Mouse (Mus musculus) brown adipose tissue, adult 24 weeks (tissue): ENCODE measurements around the gene Slc10a7. TPM values are rescaled to one million over a fixed set of nuclear protein-coding genes. Genes with fewer than 3 reads are reported as not detected.
A peak's percentile ranks its signal among the peaks of the same experiment; 100 is the strongest.
"Not testable (repeated sequence)": the region's sequence is repeated elsewhere in the genome, so short reads cannot be mapped to it uniquely, and the experiment has no call there.

Experiments
- H3K27ac ChIP-seq: fragments of 200-500 bp; replicated peaks from 2 replicates; pipeline ENCODE4 v1.5.1; 2012; ENCODE audit warnings: low read depth, mild to moderate bottlenecking, low read length
- H3K4me1 ChIP-seq: fragments of 200-500 bp; 2 replicates; pipeline ENCODE4 v1.6.1; 2012; ENCODE audit warnings: low read length, mixed read lengths; ENCODE audit not compliant: control insufficient read depth, insufficient read depth, insufficient read length
- H3K4me3 ChIP-seq: fragments of 200-500 bp; 2 replicates; pipeline ENCODE4 v1.5.1; 2012; ENCODE audit warnings: low read depth, mild to moderate bottlenecking, low read length, moderate library complexity; ENCODE audit not compliant: insufficient read depth
- polyA plus RNA-seq: library from polyadenylated mRNA; stranded (reverse); fragments of >200 nt; gene quantifications from 2 replicates; pipeline ENCODE4 v1.2.4, GENCODE M21; 2012; ENCODE audit not compliant: missing spikeins, insufficient read depth, insufficient read length

The Slc10a7 gene
- polyA plus RNA-seq, 1 experiment: 5.3 TPM

DNA sequence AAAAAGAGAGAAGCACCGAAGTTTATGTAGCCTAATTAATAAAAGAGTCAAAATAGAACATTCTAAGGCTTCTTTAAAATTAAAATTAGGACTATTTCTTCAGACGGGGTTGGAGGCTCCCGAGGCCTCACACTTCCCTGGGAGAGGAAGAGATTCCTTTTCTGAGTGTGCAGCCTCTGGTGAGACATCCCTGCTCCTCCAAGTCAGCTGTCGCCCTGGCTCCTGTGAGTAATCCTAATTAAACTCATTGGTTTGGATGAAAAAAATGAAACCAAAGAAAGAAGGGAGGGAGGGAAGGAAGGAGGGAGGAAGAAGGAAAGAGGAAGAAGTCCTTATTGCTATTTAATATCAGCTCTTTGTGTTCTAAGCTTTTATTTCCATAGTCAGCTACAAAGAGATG, 205.7 kb downstream of the Slc10a7 start:
- peaks cover 2% of the 10 kb centered on the region; the same call in 1 of the 2 replicates for H3K4me1 ChIP-seq
- no peak overlapping the region for H3K27ac ChIP-seq
- H3K4me3 ChIP-seq: no peak overlapping the region

DNA sequence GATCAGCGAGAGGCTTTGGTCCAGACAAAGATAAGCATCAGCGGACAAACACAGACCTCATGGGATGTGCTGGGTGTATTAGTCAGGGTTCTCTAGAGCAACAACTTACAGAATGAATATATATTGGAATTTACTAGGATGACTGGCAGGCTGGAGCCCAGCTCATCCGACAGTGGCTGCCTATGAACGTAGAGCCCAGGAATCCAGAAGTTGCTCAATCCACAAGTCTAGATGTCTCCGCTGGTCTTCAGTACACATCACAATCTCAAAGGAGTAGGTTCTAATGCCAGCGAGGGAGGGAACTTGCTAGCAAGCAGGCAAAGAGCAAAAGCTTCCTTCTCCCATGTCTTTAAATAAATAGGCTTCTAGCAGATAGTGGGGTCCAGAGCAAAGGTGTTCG, 207.4 kb downstream of the Slc10a7 start:
- Histone ChIP-seq H3K4me1 (peaks cover 9% of the 10 kb centered on the region; the same call in 1 of the 2 replicates), H3K4me3 (no peak overlapping the region), H3K27ac (no peak overlapping the region)

GRCm38 (mm10) chr8:78717191-78717590, 208.0 kb downstream of the Slc10a7 start:
- H3K4me3 ChIP-seq, H3K27ac ChIP-seq: not testable (repeated sequence)
- peaks cover 14% of the 10 kb centered on the region; the same call in 1 of the 2 replicates for H3K4me1 ChIP-seq

DNA sequence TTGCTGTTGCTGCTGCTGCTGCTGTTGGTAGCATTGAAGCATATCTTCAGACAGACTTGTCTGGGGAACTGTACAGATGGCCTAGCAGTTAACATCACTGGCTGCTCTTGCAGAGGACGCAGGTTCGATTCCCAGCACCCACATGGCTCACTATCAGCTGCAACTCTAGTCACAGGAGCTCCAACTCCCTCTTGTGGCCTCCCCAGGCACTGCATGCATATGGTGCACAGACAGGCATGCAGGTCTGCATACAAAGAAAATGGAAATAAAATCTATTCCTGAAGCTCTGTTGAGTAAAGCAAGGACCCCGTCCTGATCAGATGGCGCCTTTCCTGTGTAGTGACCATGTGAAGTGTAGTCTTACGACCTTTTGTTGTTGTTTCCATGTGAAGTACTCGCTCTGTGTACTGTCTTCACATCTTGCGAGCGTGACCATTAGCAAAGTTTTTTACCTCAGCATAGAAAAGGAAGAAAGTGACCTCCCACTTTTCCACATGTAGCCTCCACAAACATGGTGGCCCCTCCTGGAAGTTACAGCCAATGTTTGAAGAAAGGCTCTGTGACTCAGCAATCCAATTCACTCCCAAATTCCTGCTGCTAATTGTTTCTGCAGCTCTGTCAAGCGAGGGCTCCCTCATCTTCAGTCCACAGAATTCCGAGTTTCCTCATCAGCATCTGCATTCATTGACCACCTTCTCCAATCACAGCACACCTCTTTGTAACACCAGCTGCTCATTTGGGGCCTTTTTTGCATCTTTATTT, 210.3 kb downstream of the Slc10a7 start:
- Histone ChIP-seq H3K4me1 (peaks cover 14% of the 10 kb centered on the region; the same call in 1 of the 2 replicates), H3K27ac (0 out of 2 replicates have a peak overlapping the region, but pooled peaks have one; percentile 30), H3K4me3 (no peak overlapping the region)

DNA sequence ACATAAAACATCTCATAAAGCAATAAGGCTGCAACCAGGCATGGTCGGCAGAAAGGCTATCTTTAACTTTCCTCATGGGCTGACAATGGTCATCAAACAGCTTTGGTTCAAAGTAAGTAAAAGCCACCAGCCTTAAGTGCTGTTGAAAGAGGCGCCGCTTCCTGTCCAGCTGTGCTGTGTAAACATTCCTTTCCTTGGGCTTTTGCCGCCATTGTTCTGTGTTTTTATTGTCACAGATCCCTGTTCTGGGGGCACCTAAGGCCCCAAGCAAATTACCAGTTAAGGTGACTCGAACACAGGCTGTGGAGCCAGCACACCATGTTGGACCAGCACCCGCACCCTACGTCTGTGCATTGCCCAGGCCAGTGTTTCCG, 210.9 kb downstream of the Slc10a7 start:
- Histone ChIP-seq H3K27ac (peak overlapping the region; percentile 45; the same call in 1 of the 2 replicates), H3K4me1 (peaks cover 14% of the 10 kb centered on the region; the same call in 1 of the 2 replicates)

DNA sequence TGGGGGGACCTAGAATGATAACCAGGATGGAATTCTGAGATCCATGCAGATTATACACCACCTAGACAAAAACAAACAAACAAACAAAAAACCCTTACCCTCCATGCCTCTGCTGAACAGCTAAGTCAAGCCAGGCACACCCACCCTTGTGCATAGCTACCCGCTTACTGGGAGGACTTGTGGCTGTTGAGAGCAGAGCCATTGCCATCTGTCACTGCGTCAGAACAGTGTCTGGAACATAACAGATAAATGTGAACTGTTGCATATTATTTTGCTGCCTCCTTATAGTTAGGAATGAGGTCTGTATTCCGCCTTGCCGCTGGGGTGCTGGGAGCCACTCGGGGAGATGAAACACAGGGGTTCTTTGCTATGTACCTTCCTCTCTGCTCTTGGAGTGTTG, 212.4 kb downstream of the Slc10a7 start:
- peaks cover 14% of the 10 kb centered on the region; the same call in 1 of the 2 replicates for H3K4me1 ChIP-seq
- no peak overlapping the region for H3K27ac ChIP-seq
- no peak overlapping the region for H3K4me3 ChIP-seq

More for the DNA sequence above, 210.9 kb downstream of the Slc10a7 start:
- no peak overlapping the region for H3K4me3 ChIP-seq

DNA sequence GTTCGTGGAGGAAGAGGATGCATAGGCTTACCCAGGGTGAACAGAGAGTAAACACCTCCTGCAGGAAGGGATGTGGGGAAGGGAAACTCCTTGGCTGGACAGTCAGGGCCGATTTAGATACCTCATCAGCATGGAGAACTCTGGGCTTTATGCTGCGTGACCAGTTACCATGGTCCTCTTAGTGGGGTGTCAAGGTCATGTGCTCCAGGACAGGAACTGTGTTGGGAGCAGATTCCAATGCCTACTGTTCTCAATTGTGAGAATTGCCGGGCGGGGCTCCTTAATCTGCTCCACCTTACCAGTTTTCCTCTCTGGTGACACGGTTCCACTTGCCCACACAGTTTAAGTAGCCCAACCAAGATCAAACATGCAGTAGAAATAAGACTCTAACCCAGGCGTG, 213.1 kb downstream of the Slc10a7 start:
- no peak overlapping the region for H3K4me3 ChIP-seq
- peaks cover 14% of the 10 kb centered on the region; the same call in 1 of the 2 replicates for H3K4me1 ChIP-seq
- H3K27ac ChIP-seq: no peak overlapping the region

GRCm38 (mm10) chr8:78724832-78725231, 215.7 kb downstream of the Slc10a7 start:
- Histone ChIP-seq H3K4me1 (peaks cover 12% of the 10 kb centered on the region; the same call in 1 of the 2 replicates), H3K27ac (no peak overlapping the region), H3K4me3 (no peak overlapping the region)

- Histone ChIP-seq H3K4me3 (no peak overlapping the region), H3K27ac (no peak overlapping the region), H3K4me1 (peaks cover 6% of the 10 kb centered on the region; the same call in 1 of the 2 replicates)
These were observed 219.1 kb downstream of the Slc10a7 start for GRCm38 (mm10) chr8:78728240-78728639.

GRCm38 (mm10) chr8:78732410-78732809, 223.3 kb downstream of the Slc10a7 start:
- peaks cover 6% of the 10 kb centered on the region; the same call in 1 of the 2 replicates for H3K4me1 ChIP-seq
- H3K27ac ChIP-seq: peak overlapping the region; percentile 26
- H3K4me3 ChIP-seq: no peak overlapping the region

- H3K4me1 ChIP-seq: peaks cover 6% of the 10 kb centered on the region; the same call in 1 of the 2 replicates
- H3K4me3 ChIP-seq: no peak overlapping the region
- H3K27ac ChIP-seq: peak overlapping the region; percentile 26
These were observed 223.9 kb downstream of the Slc10a7 start for GRCm38 (mm10) chr8:78732995-78733512.

DNA sequence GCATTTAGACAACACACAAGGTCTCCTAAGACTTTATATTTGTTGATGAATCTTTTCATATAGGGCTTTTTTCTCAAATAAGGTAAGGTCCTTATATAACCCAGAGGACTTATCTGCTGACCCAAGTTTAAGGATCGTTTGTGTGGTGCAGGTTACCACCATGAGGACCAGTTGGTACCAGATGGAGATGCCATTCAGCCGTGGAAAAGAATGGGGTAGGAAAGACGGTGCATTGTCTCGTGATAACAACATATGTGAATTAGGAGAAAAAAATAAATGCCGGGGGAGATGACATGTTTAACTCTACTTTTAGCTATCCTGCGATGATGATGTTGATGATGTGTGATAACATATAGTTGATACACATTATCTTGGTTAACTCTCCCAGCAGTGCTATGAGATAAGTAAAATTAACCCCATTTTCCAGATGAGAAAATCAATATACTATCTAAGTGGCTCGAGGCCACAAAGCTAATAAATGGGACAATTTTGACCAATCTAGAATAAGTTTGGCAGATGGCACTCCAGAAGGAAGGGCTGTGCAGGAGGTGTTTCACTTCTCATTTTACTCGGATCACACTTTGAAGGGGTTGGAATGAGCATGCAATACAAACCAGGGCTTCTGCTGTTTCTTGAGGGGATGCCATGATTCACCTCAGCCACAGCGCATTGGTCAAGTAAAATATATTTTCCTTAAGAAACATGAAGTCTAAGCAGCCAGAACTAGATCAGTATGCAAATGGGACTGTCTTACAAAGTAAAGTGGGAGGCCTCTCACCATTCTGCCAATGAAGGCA, 225.8 kb downstream of the Slc10a7 start:
- Histone ChIP-seq H3K4me1 (peaks cover 10% of the 10 kb centered on the region; the same call in 1 of the 2 replicates), H3K27ac (no peak overlapping the region), H3K4me3 (no peak overlapping the region)

GRCm38 (mm10) chr8:78738304-78738703, 229.2 kb downstream of the Slc10a7 start:
- no peak overlapping the region for H3K4me3 ChIP-seq
- H3K27ac ChIP-seq: no peak overlapping the region
- H3K4me1 ChIP-seq: peaks cover 19% of the 10 kb centered on the region

DNA sequence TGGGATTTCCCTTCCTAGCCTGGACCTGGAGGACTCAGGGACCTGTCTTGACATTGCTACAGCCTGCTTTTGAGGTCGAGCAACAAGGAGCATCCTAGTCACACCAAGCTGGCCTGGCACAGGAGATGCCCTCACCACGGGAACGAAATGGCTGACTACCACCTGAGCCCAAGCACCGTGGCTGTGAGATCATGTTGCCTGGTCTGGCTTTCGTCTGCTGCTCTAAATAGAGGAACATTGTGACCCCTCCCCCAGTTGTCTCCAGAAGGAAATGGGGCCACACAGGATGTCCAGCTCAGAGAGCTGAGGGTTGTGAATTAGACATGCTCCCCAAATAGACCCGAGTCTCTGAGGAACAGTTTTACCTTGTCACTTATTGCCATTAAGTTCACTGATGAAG, 231.8 kb downstream of the Slc10a7 start:
- Histone ChIP-seq H3K4me3 (no peak overlapping the region), H3K27ac (peak overlapping the region; percentile 97), H3K4me1 (peaks cover 26% of the 10 kb centered on the region)

- H3K4me3 ChIP-seq: no peak overlapping the region
These were observed 232.3 kb downstream of the Slc10a7 start for GRCm38 (mm10) chr8:78741496-78741895.

More at GRCm38 (mm10) chr8:78741496-78741895, 232.3 kb downstream of the Slc10a7 start:
- Histone ChIP-seq H3K4me1 (peaks cover 26% of the 10 kb centered on the region), H3K27ac (peak overlapping the region; percentile 97)
